Mouse (Mus musculus) right cerebral cortex, postnatal 4 days (tissue): ENCODE results near the gene Ccdc122.

Experiments
- DNase-seq: peaks from one replicate; pipeline ENCODE4 v3.0.0-alpha.2; 2022

Gene Ccdc122

DNA sequence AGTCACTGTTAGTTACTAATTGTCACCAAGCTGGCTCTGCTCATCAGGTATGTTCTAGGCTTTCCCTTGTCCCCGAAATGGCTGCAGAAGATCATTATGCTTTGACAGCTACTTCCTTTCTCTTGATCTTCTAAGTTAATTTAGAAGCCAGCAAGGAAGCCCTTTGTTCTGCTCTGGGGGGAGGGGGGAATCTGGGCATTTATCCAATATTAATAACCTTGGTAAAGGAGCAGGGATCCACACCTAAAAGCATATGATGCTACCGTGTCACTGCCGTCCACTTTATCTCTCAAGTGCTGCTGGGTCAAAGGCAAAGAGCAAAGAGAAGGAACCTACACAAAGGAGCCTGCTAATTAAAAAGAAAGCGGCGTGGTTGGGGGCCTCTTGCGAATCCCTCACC, 100.4 kb downstream of the Ccdc122 start:
- DNase-seq, result no peak

DNA sequence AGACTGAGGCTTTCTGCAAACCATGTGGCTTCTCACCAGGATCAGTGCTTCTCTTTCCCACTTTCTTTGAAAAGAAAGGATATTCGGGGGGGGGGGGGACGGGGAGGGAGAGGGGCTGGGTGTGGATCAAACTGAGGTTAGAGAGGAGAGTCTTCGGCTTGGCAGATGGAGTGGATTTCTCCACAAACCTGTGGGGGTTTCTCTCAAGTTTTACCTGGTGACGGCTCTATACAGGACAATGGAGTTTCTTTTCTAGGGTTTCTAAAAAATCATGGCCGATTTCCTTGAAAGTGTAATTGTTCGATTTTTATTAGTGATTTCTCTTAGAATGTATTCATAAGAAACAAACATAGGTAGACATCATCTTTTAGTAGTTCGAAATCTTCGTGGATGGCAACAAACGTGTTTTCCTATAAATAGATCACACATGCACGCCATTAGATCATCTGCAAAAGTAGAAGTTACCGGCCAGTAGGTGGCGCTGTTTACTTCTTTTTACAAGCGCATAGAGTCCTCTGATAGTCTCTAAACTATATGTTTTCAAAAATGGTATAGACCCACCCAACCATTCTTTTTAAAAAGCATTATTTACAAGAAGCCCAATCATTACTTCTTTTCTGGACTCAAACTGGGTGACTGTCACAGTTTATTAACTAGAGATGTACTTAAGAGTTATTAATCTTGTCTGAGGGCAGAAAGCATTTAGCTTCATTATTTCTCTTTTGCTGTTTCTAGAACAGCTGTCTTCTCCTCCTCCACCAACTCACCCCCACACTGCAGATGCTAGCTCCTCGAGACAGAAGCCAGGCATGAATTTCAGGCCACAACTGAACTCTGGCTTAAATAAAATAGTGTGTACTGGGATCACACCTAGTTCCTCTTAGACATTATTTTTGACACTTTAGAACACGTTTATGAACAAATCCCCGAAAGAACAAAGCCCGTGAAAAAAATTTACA, 105.0 kb downstream of the Ccdc122 start:
- peak; percentile 96 for DNase-seq

DNA sequence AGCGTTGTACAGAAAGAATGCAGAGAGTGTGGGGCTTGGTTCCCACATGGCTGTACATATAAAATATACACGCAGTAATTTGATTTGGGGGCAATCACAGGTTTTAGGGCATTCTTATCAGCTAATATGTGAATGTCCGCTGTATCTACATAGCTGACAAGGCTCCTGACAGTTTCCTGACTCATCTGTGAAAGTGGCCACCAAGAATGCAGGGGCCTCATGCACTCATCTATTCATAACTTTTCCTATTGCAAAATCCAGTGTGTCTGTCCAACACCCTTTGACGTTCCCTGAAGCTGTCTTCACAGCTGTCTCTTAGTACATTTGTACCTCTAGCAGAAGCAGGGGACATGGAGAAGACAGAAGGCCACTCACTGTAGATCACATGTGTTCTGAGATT, 108.5 kb downstream of the Ccdc122 start:
- no peak for DNase-seq

DNA sequence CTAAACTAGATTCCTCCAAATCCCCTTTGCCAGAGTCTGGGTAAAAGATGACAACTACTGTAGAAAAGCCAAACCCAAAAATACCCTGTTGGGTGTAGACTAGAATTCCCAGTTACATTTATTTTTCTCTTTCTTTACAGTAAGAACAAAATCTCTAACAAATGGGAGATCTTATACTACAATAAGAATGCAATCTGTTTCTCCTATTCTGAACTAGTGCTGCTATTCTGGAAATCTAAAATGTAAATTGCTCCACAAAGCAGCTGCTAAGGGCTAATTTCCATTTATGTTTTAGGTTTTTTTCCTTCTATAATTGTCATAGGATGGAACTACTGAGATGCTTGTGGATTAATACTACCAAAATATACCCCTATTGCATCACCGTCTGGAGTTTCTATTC, 111.1 kb downstream of the Ccdc122 start:
- no peak for DNase-seq

DNA sequence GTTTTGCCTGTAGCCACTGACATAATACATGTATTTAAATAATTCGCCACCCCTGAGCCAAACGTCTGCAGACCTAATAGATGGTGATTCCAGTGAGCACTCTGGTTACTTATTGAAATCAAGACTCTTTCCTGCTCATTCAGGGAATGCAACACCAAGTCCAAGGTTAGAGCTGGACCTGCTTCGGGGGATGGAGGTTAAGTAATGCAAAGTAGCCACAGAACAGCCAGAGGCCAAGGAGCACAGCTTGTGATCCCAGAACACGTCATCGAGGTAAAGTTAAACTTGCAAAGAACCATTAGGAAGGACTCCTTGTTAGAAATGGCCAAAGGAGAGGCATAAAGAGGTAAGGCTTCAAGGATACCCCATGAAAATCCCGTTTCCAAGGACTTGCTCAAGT, 114.0 kb downstream of the Ccdc122 start:
- no peak for DNase-seq

DNA sequence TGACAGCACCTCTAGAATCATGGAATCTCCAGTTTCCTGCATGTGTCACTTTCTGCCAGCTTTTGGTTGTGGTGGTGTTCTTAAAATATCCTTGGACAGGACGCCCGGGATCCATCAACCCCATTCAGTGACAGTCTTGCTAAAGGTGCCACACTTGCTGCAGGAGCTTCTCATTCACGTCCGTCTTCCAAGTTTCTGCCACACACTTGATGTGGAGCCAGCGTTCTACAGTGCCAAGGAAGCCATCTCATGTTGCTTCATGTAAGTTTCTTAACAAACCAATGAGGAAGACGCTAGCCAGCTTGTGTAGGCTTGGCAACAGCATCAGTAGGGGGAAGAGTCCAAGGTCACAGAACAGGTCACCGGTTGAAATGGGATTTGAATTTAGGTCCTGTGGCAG, 114.9 kb downstream of the Ccdc122 start:
- DNase-seq, result no peak

DNA sequence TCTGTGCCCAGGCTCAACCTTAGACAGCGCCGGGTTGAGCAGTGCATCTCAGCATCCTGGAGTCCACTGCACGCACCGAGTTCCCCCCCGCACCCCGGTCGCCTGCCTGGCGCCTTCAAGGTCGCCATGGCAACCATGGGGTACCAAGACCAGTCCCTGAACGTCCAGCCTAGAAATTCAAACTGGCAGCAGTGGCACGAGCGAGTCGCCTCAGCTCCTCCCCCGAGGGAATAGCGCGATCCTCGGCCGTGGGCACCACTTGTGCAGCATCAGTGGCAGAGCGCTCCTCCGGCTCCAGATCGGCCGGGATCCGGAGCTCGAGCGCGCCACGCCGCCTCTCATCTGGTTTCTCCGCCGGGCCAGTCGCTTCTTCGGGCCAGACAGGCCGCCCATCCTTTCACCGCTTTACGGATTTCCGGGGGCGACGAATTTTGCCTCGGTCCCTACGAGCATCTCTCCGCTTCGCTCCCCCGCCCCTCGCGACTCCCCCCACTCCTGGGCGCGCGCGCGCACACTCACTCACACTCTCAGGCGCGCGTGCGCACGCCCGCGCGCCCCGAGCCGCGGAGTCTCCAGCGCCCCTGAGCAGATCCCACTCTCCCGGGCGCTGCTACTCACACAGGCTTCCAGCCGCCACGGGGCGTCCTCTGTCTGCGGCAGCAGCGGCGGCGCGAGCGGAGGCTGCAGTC, 119.8 kb downstream of the Ccdc122 start, which contains the start of gene Enox1:
Enox1 (plus strand) TSS at position 542 of the 689 bp plus-strand sequence.
- peak; percentile 93 for DNase-seq

DNA sequence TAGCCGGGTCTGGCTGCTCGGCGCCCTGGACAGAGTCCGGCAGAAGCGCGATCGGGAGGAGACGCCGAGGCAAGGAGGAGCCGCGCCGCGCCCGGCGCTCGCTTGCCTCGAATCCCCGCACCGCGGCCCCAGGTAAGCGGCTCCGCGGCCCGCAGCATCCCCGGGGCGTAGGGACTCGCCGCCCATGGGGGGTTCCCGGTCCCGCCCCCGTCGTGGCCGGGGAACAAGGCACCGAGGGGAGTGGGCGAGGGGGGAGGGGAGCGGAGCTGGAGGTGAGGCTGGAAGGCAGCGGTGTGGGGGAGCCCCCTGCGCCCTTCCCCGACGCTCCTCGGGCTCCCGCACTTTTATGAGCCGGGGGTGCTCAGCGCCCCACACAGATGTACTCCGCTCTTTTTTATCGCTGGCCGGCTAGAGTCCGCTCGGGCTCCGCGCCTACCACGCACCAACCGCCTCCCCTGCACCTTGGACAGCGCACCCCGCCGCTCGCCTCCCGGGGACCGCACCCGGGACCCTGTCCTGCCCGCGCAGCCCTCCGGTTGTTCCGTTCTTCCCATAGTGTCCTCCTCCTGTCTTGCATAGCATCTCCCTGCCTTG, 120.4 kb downstream of the Ccdc122 start:
- peak; percentile 55 for DNase-seq

DNA sequence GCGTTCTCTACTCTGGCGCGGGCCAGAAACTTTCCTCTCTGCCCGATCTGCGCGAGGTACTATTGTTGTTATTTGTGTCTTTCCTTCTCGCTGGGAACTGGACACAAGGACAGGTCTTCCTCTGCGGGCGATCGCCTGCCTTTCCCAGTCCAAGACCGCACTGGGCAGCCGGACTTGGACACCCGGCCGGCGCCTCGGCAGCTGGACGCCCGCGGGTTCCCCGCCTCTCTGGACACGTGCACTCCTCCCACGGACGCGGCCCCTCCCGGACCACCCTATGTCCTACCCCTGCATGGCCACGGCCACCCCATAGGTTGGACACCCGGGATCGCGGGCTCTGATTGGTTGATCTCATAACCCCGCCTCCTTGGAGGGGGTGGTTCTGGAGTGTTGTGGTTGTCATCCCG, 120.9 kb downstream of the Ccdc122 start:
- peak; percentile 78 for DNase-seq

DNA sequence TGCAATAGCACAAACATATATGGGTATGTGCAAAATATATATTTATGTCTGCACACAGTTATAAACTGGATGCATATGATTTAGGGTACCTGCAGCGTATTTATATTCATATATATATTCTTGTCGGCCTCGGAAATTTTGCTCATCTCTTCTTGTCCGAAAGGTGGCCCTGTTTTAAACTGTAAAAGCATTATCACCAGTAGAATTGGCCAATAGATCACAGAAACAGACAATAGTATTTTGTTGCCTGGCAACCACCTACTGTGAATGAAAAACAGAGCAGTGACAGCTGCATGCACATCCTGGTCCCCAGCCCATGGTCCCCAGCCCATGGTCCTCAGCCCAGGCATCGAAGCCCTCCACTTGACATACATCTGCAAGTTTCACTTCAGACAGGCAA, 122.8 kb downstream of the Ccdc122 start:
- DNase-seq, result no peak
